Mouse (Mus musculus): ENCODE data around the gene Cabp2.
"Not testable (repeated sequence)": the region's sequence is repeated elsewhere in the genome, so short reads cannot be mapped to it uniquely, and the experiment has no call there.

Gene Cabp2

GRCm38 (mm10) chr19:4122411-4123370 is 41.3 kb downstream of the Cabp2 start:
- DNase-seq (ENCODE audit: low read depth, low spot score) = no peak

- no peak for DNase-seq (ENCODE audit: low read depth, low spot score)
These were observed 43.1 kb downstream of the Cabp2 start for GRCm38 (mm10) chr19:4124432-4124831.

DNA sequence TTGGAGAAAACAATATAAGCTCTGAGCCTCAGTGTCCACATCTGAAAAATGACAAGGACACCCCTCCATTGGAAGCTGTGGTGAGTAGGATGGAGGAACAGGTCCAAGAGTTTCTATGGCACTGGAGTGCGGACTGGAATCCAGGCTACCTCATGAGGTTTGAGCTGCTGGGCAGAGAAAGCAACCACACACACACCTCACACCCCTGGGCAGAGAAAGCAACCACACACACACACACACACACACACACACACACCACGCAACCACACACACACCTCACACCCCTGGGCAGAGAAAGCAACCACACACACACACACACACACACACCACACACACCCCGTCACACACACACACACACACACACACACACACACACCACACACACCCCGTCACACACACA is 43.9 kb downstream of the Cabp2 start:
- not testable (repeated sequence) for DNase-seq (ENCODE audit: low read depth, low spot score)

GRCm38 (mm10) chr19:4125741-4126696 is 44.6 kb downstream of the Cabp2 start, which contains the start of gene Aip:
Gene Aip, minus strand, starts transcription at chr19:4125858.
- peak; percentile 98 for DNase-seq (ENCODE audit: low read depth, low spot score)

DNA sequence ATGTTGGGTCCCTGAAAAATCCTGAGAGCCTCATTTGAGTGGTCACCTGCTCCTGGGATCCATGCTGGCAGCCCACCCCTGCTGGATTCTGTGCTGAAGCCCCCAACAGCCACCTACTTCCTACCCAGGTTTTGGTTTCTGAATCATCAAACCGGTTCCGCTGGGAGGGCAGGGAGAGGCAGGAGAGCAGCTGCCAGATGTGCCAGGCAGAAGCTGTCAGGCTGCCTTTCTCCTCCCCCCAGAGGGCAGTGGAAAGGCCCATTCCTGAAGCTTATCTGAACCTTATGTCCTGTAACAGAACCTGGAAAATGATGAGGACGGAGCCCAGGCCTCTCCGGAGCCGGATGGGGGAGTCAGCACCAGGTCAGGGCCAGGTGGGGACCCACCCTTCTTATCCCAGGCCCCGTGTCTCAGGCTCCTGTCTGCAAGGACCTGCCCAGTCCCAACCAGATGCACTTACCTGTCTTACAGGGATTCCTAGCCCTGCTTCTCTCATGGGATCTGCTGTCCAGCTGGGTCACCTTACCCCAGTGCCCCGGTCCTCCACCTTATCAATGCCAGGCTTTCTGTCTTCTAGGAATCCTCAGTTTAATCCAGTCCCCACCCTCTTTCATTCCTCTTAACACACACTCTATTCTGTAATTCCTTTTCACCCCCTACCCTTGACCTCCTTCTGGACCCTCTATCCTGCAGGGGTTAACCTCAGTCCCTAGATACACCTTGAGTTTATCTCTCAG is 45.5 kb downstream of the Cabp2 start:
- DNase-seq (ENCODE audit: low read depth, low spot score) = no peak

DNA sequence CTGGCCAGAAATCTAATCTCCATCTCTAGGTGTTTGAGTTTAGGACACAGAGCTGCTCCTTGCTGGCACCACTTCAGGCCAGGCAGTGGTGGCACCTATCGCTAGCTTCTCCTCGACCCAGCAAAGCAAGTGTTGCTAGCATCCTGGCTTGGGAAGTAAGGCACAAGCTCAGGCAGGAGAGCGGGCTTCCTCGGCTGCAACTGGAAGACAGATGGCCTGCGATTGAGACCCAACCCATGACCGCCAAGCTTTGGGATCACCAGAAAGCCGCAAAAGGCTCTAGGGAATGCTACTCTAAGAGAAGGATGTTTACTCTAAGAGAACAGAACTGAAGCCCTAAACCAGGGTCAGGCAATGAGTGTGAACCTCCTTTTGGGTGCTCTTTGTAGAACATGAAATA is 48.1 kb downstream of the Cabp2 start:
- DNase-seq (ENCODE audit: low read depth, low spot score) = no peak

DNA sequence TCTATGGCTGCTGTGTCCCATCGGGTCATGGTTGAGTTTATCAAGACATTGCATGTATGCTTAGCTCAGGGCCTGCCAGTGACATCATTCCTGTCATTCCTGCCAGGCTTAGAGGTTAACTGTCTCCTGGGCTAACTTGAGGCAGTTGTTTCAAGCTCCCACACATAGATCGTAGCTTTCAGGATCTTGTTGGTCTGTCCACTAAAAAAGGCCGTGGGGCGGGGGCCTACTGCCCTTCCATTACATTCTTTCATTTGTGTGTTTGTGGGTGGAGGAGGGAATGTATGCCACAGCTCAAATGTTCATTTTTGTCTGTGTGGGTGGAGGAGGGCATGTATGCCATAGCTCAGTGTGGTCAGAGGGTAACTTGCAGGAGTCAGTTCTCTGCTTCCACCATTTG is 48.7 kb downstream of the Cabp2 start:
- no peak for DNase-seq (ENCODE audit: low read depth, low spot score)

DNA sequence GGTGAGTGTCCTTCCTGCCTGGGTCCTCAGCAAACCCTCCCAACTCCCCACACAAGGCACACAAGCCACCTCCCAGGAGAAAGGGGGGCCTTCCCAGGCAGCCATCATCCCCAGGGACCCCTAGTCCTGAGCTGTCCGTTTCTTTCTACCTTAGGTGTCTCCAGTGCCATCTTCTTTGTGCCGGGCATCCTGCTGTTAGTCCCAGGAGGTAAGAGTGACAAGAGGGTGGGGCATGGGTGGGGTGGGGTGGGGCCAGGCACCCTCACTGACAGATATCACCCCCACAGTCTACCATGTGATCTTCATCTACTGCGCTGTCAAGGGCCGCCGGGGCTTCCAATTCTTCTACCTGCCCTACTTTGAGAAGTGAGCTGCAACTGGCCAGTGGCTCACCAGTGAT is 49.7 kb downstream of the Cabp2 start:
- DNase-seq (ENCODE audit: low read depth, low spot score) = no peak

- no peak for DNase-seq (ENCODE audit: low read depth, low spot score)
These were observed 50.4 kb downstream of the Cabp2 start for GRCm38 (mm10) chr19:4131768-4132167.

DNA sequence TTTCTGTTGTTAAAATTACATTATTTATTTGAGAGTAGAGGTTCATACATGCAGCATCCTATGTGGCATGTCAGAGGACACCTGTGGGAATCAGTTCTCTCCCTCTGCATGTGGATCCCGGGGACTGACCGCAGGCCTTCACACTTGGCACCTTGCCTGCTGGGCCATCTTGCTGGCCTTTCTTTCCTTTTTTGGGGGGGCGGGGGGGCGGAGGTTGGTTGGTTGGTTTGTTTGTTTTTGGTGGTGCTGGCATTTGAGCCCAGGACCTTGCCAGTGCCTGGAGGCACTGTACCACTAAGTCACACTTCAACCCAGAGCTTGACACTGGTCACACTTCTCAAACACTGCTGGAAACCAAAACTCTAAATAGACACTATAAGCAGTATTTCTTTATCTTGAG is 53.0 kb downstream of the Cabp2 start:
- no peak for DNase-seq (ENCODE audit: low read depth, low spot score)

DNA sequence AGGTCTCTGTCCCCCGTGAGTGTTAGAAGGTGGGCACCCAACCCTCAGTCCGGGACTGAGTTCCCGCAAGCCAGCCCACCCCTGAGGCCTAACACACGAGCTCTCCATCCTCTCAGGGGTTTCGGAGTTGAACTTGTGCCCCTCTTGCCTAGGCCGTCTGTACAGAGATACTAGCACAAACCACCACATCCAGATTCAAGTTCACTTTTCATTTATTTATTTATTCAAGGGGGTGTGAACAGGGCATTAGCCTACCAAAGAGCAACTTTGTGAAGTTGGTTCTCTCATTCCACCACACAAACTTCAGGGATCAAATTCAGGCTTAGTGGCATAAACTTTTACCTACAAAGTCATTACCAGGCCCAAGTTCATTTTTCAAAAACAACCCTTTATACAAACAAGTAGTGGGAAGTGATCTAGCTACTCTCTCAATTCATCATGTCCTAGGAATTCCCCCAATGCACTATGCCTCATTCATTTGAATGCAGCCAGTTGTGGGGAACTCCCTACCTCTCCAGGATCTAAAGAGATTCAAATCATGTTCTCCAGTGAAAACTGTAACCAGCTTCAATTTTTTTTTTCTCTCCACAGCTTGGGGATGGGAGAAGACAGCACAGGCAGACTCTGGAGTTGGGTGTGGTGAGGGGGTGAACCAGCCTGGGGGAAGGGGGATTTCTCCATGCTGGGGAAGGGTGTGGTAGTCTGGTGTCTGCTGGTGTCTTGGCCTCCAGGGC is 54.0 kb downstream of the Cabp2 start:
- DNase-seq (ENCODE audit: low read depth, low spot score) = peak; percentile 53

DNA sequence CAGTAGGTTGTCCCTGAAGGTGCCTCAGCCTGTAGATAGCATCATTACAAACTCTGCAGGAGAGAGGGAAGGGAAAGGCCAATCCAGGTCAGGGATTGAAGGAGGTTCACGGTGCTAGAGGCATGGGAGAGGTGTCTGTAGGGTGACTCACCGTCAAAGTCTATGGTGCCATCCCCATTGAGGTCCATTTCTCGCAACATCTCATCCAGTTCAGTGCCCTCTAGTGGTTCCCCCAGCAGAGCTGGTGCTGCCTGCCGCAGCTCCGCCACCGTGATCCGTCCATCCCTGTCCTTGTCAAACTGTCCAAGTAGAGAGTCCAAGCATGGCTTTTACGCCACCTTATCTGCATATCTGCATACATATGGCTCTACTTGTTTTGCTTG is 54.6 kb downstream of the Cabp2 start:
- peak; percentile 56 for DNase-seq (ENCODE audit: low read depth, low spot score)

- peak; percentile 60 for DNase-seq (ENCODE audit: low read depth, low spot score)
These were observed 55.1 kb downstream of the Cabp2 start for GRCm38 (mm10) chr19:4136463-4136862.

All from R1 (cell line).